Mouse (Mus musculus) midbrain, embryonic 10.5 days (tissue): ENCODE results near the gene Gm28374. TPM values are rescaled to one million over a fixed set of nuclear protein-coding genes. Genes with fewer than 3 reads are reported as not detected.

Experiments used
- DNase-seq: peaks from one replicate; pipeline ENCODE4 v3.0.0-alpha.2; 2017; ENCODE audit warnings: low spot score
- H3K27ac ChIP-seq: fragments of 300-500 bp; sonication (generic); replicated peaks from 2 replicates; pipeline ENCODE4 v1.5.1; 2016; ENCODE audit warnings: mild to moderate bottlenecking
- H3K27me3 ChIP-seq: fragments of 300-500 bp; sonication (generic); 2 replicates; pipeline ENCODE4 v1.6.1; 2016; ENCODE audit warnings: low read depth, mild to moderate bottlenecking; ENCODE audit not compliant: poor library complexity, severe bottlenecking
- H3K36me3 ChIP-seq: fragments of 300-500 bp; sonication (generic); 2 replicates; pipeline ENCODE4 v1.6.1; 2016; ENCODE audit warnings: mild to moderate bottlenecking, moderate library complexity
- H3K4me1 ChIP-seq: fragments of 300-500 bp; sonication (generic); 2 replicates; pipeline ENCODE4 v1.6.1; 2016
- H3K4me3 ChIP-seq: fragments of 300-500 bp; sonication (generic); 2 replicates; pipeline ENCODE4 v1.5.1; 2016; ENCODE audit warnings: mild to moderate bottlenecking, moderate library complexity
- H3K9me3 ChIP-seq: fragments of 300-500 bp; sonication (generic); replicated peaks from 2 replicates; pipeline ENCODE4 v1.6.1; 2016; ENCODE audit warnings: mild to moderate bottlenecking
- WGBS: fragments of 180-500 bp; shearing (Covaris S2); methylation state at CpG from one replicate; pipeline ENCODE4 v1.1.7; 2016; 5-methylcytosine and 5-hydroxymethylcytosine counted together
- polyA plus RNA-seq: library from polyadenylated mRNA; unstranded; fragments of >200 nt; fragmentation: Nextera tagmentation; extraction: Ambion mirVana; gene quantifications from 2 replicates; pipeline ENCODE4 v1.2.1, GENCODE M21; 2016

Gene Gm28374
- polyA plus RNA-seq, 1 experiment from 2014 or later: 2.4 TPM

DNA sequence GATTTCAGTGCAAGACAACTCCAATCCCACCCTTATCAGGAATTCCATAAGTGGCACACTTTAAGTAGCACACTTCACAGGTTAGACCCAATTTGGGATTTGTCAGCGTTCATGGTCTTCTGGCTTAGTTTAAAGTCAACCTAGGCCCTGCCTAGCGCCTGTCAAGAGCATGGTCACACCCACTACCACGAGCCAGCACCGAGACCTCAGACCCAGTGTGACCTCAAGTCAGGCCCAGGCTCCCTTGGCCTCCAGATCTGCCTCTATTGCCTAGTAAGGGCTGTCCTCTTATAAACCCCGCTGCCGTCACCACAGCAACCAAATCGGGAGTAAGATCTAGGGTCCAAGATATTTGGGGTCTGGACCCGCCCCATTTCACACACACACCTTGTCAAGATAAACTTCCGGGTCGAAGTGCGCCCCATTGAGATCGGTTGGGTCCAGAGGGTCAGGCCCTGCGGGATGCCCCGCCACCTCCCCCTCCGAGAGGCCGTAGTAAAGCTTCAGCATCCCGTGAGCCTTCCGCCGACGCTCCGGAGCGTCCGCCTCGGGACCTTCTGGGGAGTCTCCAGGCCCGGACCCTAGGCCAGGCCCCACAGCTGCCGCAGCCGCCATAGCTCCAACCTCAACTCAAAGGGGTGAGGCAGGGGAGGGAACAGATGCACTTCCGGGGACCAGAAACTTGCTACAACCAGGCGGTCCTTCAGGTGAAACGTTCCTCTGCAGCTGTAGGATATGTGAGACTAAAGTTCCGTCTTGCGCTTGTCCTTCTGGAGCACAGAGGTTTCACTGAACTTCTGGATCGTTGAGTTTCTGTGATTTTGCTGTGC is 5.3 kb downstream of the Gm28374 start, which contains the start of gene Vps51:
TSS of gene Vps51 (minus strand) at position 668 of the 830 bp plus-strand sequence.
- Histone ChIP-seq H3K9me3 (no peaks in the 10 kb centered on the region), H3K27ac (peak within 1 kb of the TSS; percentile 93), H3K36me3 (peaks cover 54% of the 10 kb centered on the region), H3K4me1 (peaks cover 32% of the 10 kb centered on the region), H3K4me3 (peak within 1 kb of the TSS; percentile 70), H3K27me3 (no peaks in the 10 kb centered on the region)
- 2% methylated on average over 33 of the region's 33 CpGs for WGBS
- peak; percentile 87 for DNase-seq

- H3K9me3 ChIP-seq: no peaks in the 10 kb centered on the region
- no peak for DNase-seq
- no peak overlapping the region for H3K4me3 ChIP-seq
- H3K4me1 ChIP-seq: peaks cover 32% of the 10 kb centered on the region
- WGBS: 89% methylated on average over 5 of the region's 5 CpGs
- no peaks in the 10 kb centered on the region for H3K27me3 ChIP-seq
- H3K36me3 ChIP-seq: peaks cover 58% of the 10 kb centered on the region
- H3K27ac ChIP-seq: no peak overlapping the region
Observed at GRCm38 (mm10) chr19:6073889-6074288, 8.2 kb downstream of the Gm28374 start.

DNA sequence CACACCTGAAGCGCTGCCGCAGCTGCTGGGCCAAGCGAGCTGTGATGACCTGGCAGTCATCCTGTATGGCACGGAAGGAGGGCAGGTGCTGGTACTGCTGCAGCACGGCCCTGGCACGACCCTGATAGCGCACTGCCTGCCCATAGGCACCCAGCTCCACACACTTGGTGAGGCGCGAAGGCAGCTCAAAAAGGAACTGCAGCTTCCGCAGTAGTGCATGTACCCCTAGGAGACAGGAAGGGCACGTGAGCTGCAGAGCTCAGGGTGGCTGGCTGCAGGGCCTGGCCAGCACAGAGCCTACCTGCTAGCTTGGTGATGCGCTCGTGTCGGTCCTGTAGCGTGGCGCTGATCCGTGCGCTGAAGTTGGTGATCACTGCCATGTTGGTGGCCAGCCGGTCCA is 10.8 kb downstream of the Gm28374 start:
- peaks cover 38% of the 10 kb centered on the region for H3K4me1 ChIP-seq
- peaks cover 63% of the 10 kb centered on the region for H3K36me3 ChIP-seq
- DNase-seq: no peak
- H3K9me3 ChIP-seq: no peaks in the 10 kb centered on the region
- no peaks in the 10 kb centered on the region for H3K27me3 ChIP-seq
- H3K27ac ChIP-seq: no peak overlapping the region
- peak overlapping the region; percentile 12; the same call in 1 of the 2 replicates for H3K4me3 ChIP-seq
- 96% methylated on average over 19 of the region's 19 CpGs for WGBS

GRCm38 (mm10) chr19:6070571-6071250 is 11.3 kb downstream of the Gm28374 start:
- Histone ChIP-seq H3K4me1 (peaks cover 36% of the 10 kb centered on the region), H3K36me3 (peaks cover 63% of the 10 kb centered on the region), H3K4me3 (peak overlapping the region; percentile 12; the same call in 1 of the 2 replicates), H3K27ac (no peak overlapping the region), H3K27me3 (no peaks in the 10 kb centered on the region), H3K9me3 (no peaks in the 10 kb centered on the region)
- no peak for DNase-seq
- 91% methylated on average over 31 of the region's 31 CpGs for WGBS

DNA sequence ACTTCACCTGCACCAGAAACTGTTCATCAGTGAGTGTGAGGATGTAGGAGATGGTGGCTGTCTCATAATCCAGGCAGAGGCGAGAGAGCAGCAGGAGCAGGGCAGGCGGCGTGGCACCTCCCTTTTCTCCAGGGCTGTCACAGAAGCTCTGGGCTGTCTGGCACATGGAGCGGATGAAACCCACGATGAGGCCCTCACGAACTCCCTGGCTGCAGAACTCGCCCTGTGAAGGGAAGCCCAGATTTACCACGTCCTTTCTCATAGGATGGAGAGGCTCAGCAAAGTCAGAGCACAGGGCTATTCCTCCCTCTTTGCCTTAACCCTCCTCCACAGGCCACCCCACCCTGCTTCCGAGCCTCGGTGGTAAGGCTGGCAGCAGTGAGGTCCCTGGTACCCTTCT is 12.2 kb downstream of the Gm28374 start:
- H3K9me3 ChIP-seq: no peaks in the 10 kb centered on the region
- no peak overlapping the region for H3K4me3 ChIP-seq
- peaks cover 56% of the 10 kb centered on the region for H3K36me3 ChIP-seq
- H3K27me3 ChIP-seq: no peaks in the 10 kb centered on the region
- WGBS: 93% methylated on average over 10 of the region's 10 CpGs
- DNase-seq: no peak
- peaks cover 28% of the 10 kb centered on the region for H3K4me1 ChIP-seq
- no peak overlapping the region for H3K27ac ChIP-seq

- peaks cover 48% of the 10 kb centered on the region for H3K36me3 ChIP-seq
- no peak overlapping the region for H3K27ac ChIP-seq
- WGBS: 83% methylated on average over 4 of the region's 4 CpGs
Observed at GRCm38 (mm10) chr19:6068951-6069350, 13.1 kb downstream of the Gm28374 start.

GRCm38 (mm10) chr19:6067724-6068415 is 14.2 kb downstream of the Gm28374 start, which contains the start of gene Tm7sf2:
Gene Tm7sf2 (minus strand): TSS chr19:6068373.
- H3K4me3 ChIP-seq: peak within 1 kb of the TSS; percentile 73
- 8% methylated on average over 33 of the region's 33 CpGs for whole genome bisulfite sequencing
- peak within 1 kb of the TSS; percentile 88 for H3K27ac ChIP-seq
- peak; percentile 91 for DNase-seq
- no peaks in the 10 kb centered on the region for H3K9me3 ChIP-seq
- H3K4me1 ChIP-seq: peaks cover 33% of the 10 kb centered on the region
- H3K27me3 ChIP-seq: no peaks in the 10 kb centered on the region
- peaks cover 45% of the 10 kb centered on the region for H3K36me3 ChIP-seq

More at GRCm38 (mm10) chr19:6068951-6069350, 13.1 kb downstream of the Gm28374 start:
- peaks cover 26% of the 10 kb centered on the region for H3K4me1 ChIP-seq
- H3K27me3 ChIP-seq: no peaks in the 10 kb centered on the region
- H3K9me3 ChIP-seq: no peaks in the 10 kb centered on the region
- DNase-seq: no peak
- H3K4me3 ChIP-seq: no peak overlapping the region; the same call in 1 of the 2 replicates

DNA sequence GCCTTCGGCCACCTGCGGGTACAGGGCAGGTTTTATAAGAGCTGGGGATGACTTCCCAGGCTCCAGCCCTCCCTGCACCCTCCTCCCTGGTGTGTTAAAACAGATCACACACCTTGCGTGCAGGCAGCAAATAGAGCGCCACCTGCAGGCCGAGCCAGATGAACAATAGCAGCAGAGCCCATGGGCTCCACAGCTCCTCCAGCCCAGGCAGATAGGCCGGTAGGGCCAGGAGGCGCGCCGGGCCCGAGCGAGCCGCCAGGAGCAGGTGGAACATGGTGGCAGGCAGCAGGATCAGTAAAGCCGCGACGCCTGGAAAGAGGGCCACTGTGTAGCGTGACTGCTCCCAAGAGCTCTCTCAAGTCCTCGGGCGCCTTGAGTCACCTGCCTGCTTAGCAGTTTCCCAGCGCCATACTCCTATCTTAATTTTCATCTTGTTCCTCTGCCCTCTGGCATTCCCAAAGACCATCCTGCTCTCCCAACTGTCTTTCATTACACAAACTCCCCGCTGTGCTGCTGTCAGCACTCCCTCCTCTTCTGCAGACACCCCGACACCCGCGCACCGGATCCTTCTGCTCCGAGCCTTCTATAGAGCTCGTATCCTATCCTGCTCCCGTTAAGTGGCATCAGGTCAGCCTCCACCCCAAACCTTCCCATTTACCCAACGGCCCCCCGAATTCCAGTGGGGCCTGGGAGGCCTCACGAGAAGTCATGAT is 14.9 kb downstream of the Gm28374 start:
- peak overlapping the region; percentile 88 for H3K27ac ChIP-seq
- WGBS: 2% methylated on average over 30 of the region's 30 CpGs
- peaks cover 45% of the 10 kb centered on the region for H3K36me3 ChIP-seq
- peak overlapping the region; percentile 73 for H3K4me3 ChIP-seq
- no peaks in the 10 kb centered on the region for H3K27me3 ChIP-seq
- no peaks in the 10 kb centered on the region for H3K9me3 ChIP-seq
- H3K4me1 ChIP-seq: peaks cover 40% of the 10 kb centered on the region
- peak; percentile 88 for DNase-seq

DNA sequence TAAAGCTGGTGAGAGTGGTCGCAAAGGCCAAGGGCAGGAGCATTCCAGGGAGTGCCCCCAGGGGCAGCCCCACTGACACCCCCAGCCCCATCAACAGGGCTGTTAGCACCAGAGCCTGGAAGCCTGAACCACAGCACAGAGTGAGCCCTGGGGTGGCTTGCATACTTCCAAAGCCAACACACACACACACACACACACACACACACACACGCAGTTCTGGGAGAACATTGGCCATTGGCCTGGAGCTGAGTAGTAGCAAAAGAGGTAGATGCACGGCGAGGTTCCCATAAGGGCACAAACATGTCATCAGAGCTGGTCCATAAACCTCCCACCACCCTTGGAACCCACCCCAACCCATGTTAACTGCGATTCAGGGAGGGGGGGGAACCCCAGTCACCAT is 15.5 kb downstream of the Gm28374 start:
- peak overlapping the region; percentile 88 for H3K27ac ChIP-seq
- 41% methylated on average over 5 of the region's 5 CpGs for WGBS
- H3K4me3 ChIP-seq: peak overlapping the region; percentile 73
- no peaks in the 10 kb centered on the region for H3K27me3 ChIP-seq
- DNase-seq: no peak
- peaks cover 46% of the 10 kb centered on the region for H3K4me1 ChIP-seq
- H3K9me3 ChIP-seq: no peaks in the 10 kb centered on the region
- H3K36me3 ChIP-seq: peaks cover 44% of the 10 kb centered on the region

- Histone ChIP-seq H3K4me3 (peak overlapping the region; percentile 83; the same call in 1 of the 2 replicates), H3K27ac (no peak overlapping the region), H3K36me3 (peaks cover 33% of the 10 kb centered on the region), H3K27me3 (no peaks in the 10 kb centered on the region), H3K9me3 (no peaks in the 10 kb centered on the region), H3K4me1 (peaks cover 60% of the 10 kb centered on the region)
- no peak for DNase-seq
- 93% methylated on average over 6 of the region's 6 CpGs for WGBS
Observed at GRCm38 (mm10) chr19:6063081-6063480, 19.0 kb downstream of the Gm28374 start.

DNA sequence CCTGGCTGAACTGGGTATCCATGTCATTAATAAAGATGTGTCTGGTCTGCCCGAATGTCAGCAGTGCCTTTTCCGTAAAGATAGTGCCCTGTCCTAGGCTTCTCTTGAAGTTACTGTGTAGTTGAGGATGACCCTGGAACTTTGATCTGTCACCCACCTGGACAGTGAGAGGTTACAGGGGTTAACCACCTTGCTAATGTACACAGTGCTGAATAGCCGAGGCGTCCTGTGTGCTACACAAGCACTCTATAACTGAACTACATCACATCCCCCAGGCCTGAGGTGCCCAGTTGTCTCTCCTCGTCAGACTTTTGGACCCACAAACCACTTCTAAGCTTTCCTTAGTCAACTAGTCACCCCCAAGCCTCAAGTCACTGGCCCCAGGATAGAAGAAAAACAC is 19.6 kb downstream of the Gm28374 start:
- H3K27me3 ChIP-seq: no peaks in the 10 kb centered on the region
- DNase-seq: no peak
- WGBS: 80% methylated on average over 5 of the region's 5 CpGs
- H3K27ac ChIP-seq: peak overlapping the region; percentile 92
- peak overlapping the region; percentile 83 for H3K4me3 ChIP-seq
- H3K36me3 ChIP-seq: peaks cover 33% of the 10 kb centered on the region
- peaks cover 53% of the 10 kb centered on the region for H3K4me1 ChIP-seq
- no peaks in the 10 kb centered on the region for H3K9me3 ChIP-seq
